Mouse (Mus musculus): ENCODE measurements around the gene Foxa3. TPM values are rescaled to one million over a fixed set of nuclear protein-coding genes. Genes with fewer than 3 reads are reported as not detected.
"Not testable (repeated sequence)": the region's sequence is repeated elsewhere in the genome, so short reads cannot be mapped to it uniquely, and the experiment has no call there.

Foxa3 gene
- total RNA-seq (2014; rRNA removed) (31.2 and 60.1 TPM in 2 replicates), polyA plus RNA-seq (2012; rRNA removed) (47.4 and 54.1 TPM in 2 replicates)

- Histone ChIP-seq H3K4me3 (ENCODE audit: insufficient read depth, low read depth, low read length) (peak within 1 kb of the TSS; percentile 99), H3K79me2 (ENCODE audit: control insufficient read depth, insufficient read depth, low read length) (peaks cover 25% of the 10 kb centered on the region; the same call in 1 of the 2 replicates), H3K4me1 (ENCODE audit: control insufficient read depth, insufficient read depth, low read length) (peaks cover 12% of the 10 kb centered on the region), H3K36me3 (ENCODE audit: control insufficient read depth, insufficient read depth, low read length) (no peaks in the 10 kb centered on the region), H3K27ac (replicated peaks; ENCODE audit: insufficient read depth, low read depth, low read length) (peak within 1 kb of the TSS; percentile 93), H3K9ac (ENCODE audit: low read depth, low read length) (peak within 1 kb of the TSS; percentile 99), H3K27me3 (ENCODE audit: control insufficient read depth, insufficient read depth, low read length) (no peaks in the 10 kb centered on the region)
- WGBS: 1% methylated on average over 30 of the region's 30 CpGs
- TF ChIP-seq CTCF (IDR thresholded peaks at IDR 0.05; ENCODE audit: low read depth, low read length) (peak; percentile 70), POLR2A (IDR thresholded peaks at IDR 0.05; ENCODE audit: extremely low read depth, insufficient read depth, low read length) (peak; percentile 98)
- peak; percentile 73 for DNase-seq (ENCODE audit: extremely low read depth, low read depth, low spot score)
These were observed at the start of gene Foxa3 for GRCm38 (mm10) chr7:19023357-19023814. Gene Foxa3 (minus strand): TSS chr7:19023538.

- not testable (repeated sequence) for H3K4me3 ChIP-seq (ENCODE audit: insufficient read depth, low read depth, low read length); H3K27me3 ChIP-seq (ENCODE audit: control insufficient read depth, insufficient read depth, low read length); H3K79me2 ChIP-seq (ENCODE audit: control insufficient read depth, insufficient read depth, low read length); H3K27ac ChIP-seq (replicated peaks; ENCODE audit: insufficient read depth, low read depth, low read length); H3K9ac ChIP-seq (ENCODE audit: low read depth, low read length); H3K4me1 ChIP-seq (ENCODE audit: control insufficient read depth, insufficient read depth, low read length); H3K36me3 ChIP-seq (ENCODE audit: control insufficient read depth, insufficient read depth, low read length); DNase-seq (ENCODE audit: extremely low read depth, low read depth, low spot score)
- 54% methylated on average over 3 of the region's 3 CpGs for WGBS
These were observed 47.7 kb upstream of the Foxa3 start for GRCm38 (mm10) chr7:19071024-19071423.

GRCm38 (mm10) chr7:19069500-19069899, 46.2 kb upstream of the Foxa3 start:
- Histone ChIP-seq H3K79me2 (ENCODE audit: control insufficient read depth, insufficient read depth, low read length) (no peaks in the 10 kb centered on the region), H3K27ac (replicated peaks; ENCODE audit: insufficient read depth, low read depth, low read length) (no peak overlapping the region), H3K27me3 (ENCODE audit: control insufficient read depth, insufficient read depth, low read length) (peaks cover 14% of the 10 kb centered on the region), H3K36me3 (ENCODE audit: control insufficient read depth, insufficient read depth, low read length) (no peaks in the 10 kb centered on the region), H3K4me1 (ENCODE audit: control insufficient read depth, insufficient read depth, low read length) (no peaks in the 10 kb centered on the region), H3K9ac (ENCODE audit: low read depth, low read length) (no peak overlapping the region), H3K4me3 (ENCODE audit: insufficient read depth, low read depth, low read length) (no peak overlapping the region)
- WGBS: 59% methylated on average over 3 of the region's 3 CpGs
- DNase-seq (ENCODE audit: extremely low read depth, low read depth, low spot score): no peak
- TF ChIP-seq POLR2A (IDR thresholded peaks at IDR 0.05; ENCODE audit: extremely low read depth, insufficient read depth, low read length): no peak
- TF ChIP-seq CTCF (IDR thresholded peaks at IDR 0.05; ENCODE audit: low read depth, low read length): peak; percentile 70

GRCm38 (mm10) chr7:19068707-19069106, 45.4 kb upstream of the Foxa3 start:
- 0% methylated on average over 2 of the region's 2 CpGs for WGBS
- Histone ChIP-seq H3K4me1 (ENCODE audit: control insufficient read depth, insufficient read depth, low read length) (no peaks in the 10 kb centered on the region), H3K27ac (replicated peaks; ENCODE audit: insufficient read depth, low read depth, low read length) (no peak overlapping the region), H3K9ac (ENCODE audit: low read depth, low read length) (no peak overlapping the region), H3K79me2 (ENCODE audit: control insufficient read depth, insufficient read depth, low read length) (no peaks in the 10 kb centered on the region), H3K4me3 (ENCODE audit: insufficient read depth, low read depth, low read length) (no peak overlapping the region), H3K36me3 (ENCODE audit: control insufficient read depth, insufficient read depth, low read length) (no peaks in the 10 kb centered on the region), H3K27me3 (ENCODE audit: control insufficient read depth, insufficient read depth, low read length) (peaks cover 14% of the 10 kb centered on the region)
- DNase-seq (ENCODE audit: extremely low read depth, low read depth, low spot score): peak; percentile 57
- TF ChIP-seq POLR2A (IDR thresholded peaks at IDR 0.05; ENCODE audit: extremely low read depth, insufficient read depth, low read length) (no peak), CTCF (IDR thresholded peaks at IDR 0.05; ENCODE audit: low read depth, low read length) (peak; percentile 73; the same call in 1 of the 2 replicates)

GRCm38 (mm10) chr7:19067935-19068334, 44.6 kb upstream of the Foxa3 start:
- H3K79me2 ChIP-seq (ENCODE audit: control insufficient read depth, insufficient read depth, low read length): no peaks in the 10 kb centered on the region
- H3K36me3 ChIP-seq (ENCODE audit: control insufficient read depth, insufficient read depth, low read length): no peaks in the 10 kb centered on the region
- TF ChIP-seq CTCF (IDR thresholded peaks at IDR 0.05; ENCODE audit: low read depth, low read length): no peak
- no peak for TF ChIP-seq POLR2A (IDR thresholded peaks at IDR 0.05; ENCODE audit: extremely low read depth, insufficient read depth, low read length)
- WGBS: 54% methylated on average over 12 of the region's 14 CpGs
- no peak for DNase-seq (ENCODE audit: extremely low read depth, low read depth, low spot score)
- no peak overlapping the region for H3K27ac ChIP-seq (replicated peaks; ENCODE audit: insufficient read depth, low read depth, low read length)
- H3K9ac ChIP-seq (ENCODE audit: low read depth, low read length): no peak overlapping the region
- H3K4me1 ChIP-seq (ENCODE audit: control insufficient read depth, insufficient read depth, low read length): no peaks in the 10 kb centered on the region
- H3K27me3 ChIP-seq (ENCODE audit: control insufficient read depth, insufficient read depth, low read length): peaks cover 14% of the 10 kb centered on the region
- H3K4me3 ChIP-seq (ENCODE audit: insufficient read depth, low read depth, low read length): no peak overlapping the region

GRCm38 (mm10) chr7:19067063-19067462, 43.7 kb upstream of the Foxa3 start:
- no peak overlapping the region for H3K9ac ChIP-seq (ENCODE audit: low read depth, low read length)
- H3K27ac ChIP-seq (replicated peaks; ENCODE audit: insufficient read depth, low read depth, low read length): no peak overlapping the region
- peaks cover 14% of the 10 kb centered on the region for H3K27me3 ChIP-seq (ENCODE audit: control insufficient read depth, insufficient read depth, low read length)
- TF ChIP-seq POLR2A (IDR thresholded peaks at IDR 0.05; ENCODE audit: extremely low read depth, insufficient read depth, low read length) (no peak), CTCF (IDR thresholded peaks at IDR 0.05; ENCODE audit: low read depth, low read length) (no peak)
- H3K4me3 ChIP-seq (ENCODE audit: insufficient read depth, low read depth, low read length): no peak overlapping the region
- 34% methylated on average over 14 of the region's 14 CpGs for WGBS
- DNase-seq (ENCODE audit: extremely low read depth, low read depth, low spot score): no peak
- H3K79me2 ChIP-seq (ENCODE audit: control insufficient read depth, insufficient read depth, low read length): no peaks in the 10 kb centered on the region
- H3K4me1 ChIP-seq (ENCODE audit: control insufficient read depth, insufficient read depth, low read length): no peaks in the 10 kb centered on the region
- H3K36me3 ChIP-seq (ENCODE audit: control insufficient read depth, insufficient read depth, low read length): no peaks in the 10 kb centered on the region
